Mouse (Mus musculus) testis, adult 2 months (tissue): ENCODE data around the gene Fbxl13.

ENCODE experiments used
- CTCF ChIP-seq: fragments of 200-500 bp; IDR thresholded peaks from 2 replicates; pipeline ENCODE4 v1.5.1; 2012; ENCODE audit warnings: low read depth, mild to moderate bottlenecking, inconsistent platforms, low read length, moderate library complexity; ENCODE audit not compliant: control insufficient read depth, insufficient read depth, insufficient replicate concordance
- POLR2A ChIP-seq: fragments of 200-500 bp; IDR thresholded peaks from 2 replicates; pipeline ENCODE4 v1.6.1; 2012; ENCODE audit warnings: low read depth, mild to moderate bottlenecking, inconsistent platforms, low read length, moderate library complexity; ENCODE audit not compliant: control insufficient read depth

DNA sequence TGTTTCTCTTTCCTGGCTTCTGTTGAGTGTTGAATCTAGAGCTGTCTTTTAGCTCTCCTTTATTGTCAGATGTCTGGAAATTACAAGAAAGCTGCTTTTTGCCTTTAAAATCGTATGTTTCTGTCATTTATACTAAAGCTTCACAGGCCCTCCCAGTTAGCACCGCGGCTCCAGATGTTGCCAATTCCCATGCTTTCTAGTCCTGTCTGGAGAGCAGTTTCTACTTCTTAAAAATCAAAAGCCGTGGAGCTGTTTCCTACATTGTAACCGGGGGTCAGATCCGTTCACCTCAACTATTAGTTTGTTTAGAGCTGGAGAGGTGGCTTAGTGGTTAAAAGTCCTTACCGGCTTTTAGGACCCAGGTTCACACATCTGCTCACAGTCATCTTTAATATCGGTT lies 162.2 kb downstream of the Fbxl13 start:
- TF ChIP-seq CTCF (no peak), POLR2A (no peak)
